Mouse (Mus musculus) cortical plate, adult 2 months (tissue): ENCODE data around the gene Snph.

Source experiments
- CTCF ChIP-seq: fragments of 200-500 bp; IDR thresholded peaks from 2 replicates; pipeline ENCODE4 v1.5.1; 2011; ENCODE audit warnings: mild to moderate bottlenecking, control low read depth, low read length; ENCODE audit not compliant: insufficient read depth; ENCODE audit errors: extremely low read depth
- POLR2A ChIP-seq: fragments of 200-500 bp; IDR thresholded peaks from 2 replicates; pipeline ENCODE4 v1.6.1; 2011; ENCODE audit warnings: mild to moderate bottlenecking, low read length, control low read depth; ENCODE audit not compliant: insufficient read depth; ENCODE audit errors: extremely low read depth

GRCm38 (mm10) chr2:151628011-151628410 lies 4.4 kb downstream of the Snph start:
- TF ChIP-seq CTCF (no peak), POLR2A (no peak)
